Mouse (Mus musculus) cerebellum, adult 2 months (tissue): ENCODE results near the gene Macf1. TPM values are rescaled to one million over a fixed set of nuclear protein-coding genes. Genes with fewer than 3 reads are reported as not detected.
A peak's percentile ranks its signal among the peaks of the same experiment; 100 is the strongest.

Experiments used
- DNase-seq, 2 experiments: peaks; one replicate each; pipeline ENCODE4 v3.0.0; 2021
- H3K27ac ChIP-seq: fragments of 200-500 bp; 2 replicates; pipeline ENCODE4 v1.5.1; 2012; ENCODE audit warnings: low read length, control low read depth, inconsistent platforms; ENCODE audit not compliant: insufficient read depth
- H3K27me3 ChIP-seq: fragments of 200-500 bp; 2 replicates; pipeline ENCODE4 v1.6.1; 2012; ENCODE audit warnings: inconsistent platforms, mild to moderate bottlenecking, low read length, moderate library complexity; ENCODE audit not compliant: control insufficient read depth, insufficient read depth
- H3K4me1 ChIP-seq: fragments of 200-500 bp; 2 replicates; pipeline ENCODE4 v1.6.1; 2011; ENCODE audit warnings: low read length; ENCODE audit not compliant: control insufficient read depth, insufficient read depth
- H3K4me3 ChIP-seq: fragments of 200-500 bp; replicated peaks from 2 replicates; pipeline ENCODE3; 2011; ENCODE audit warnings: mild to moderate bottlenecking, low read depth, low read length, control low read depth; ENCODE audit not compliant: insufficient read depth
- CTCF ChIP-seq: fragments of 200-500 bp; IDR thresholded peaks from 2 replicates; pipeline ENCODE4 v1.5.1; 2011; ENCODE audit warnings: low read depth, mild to moderate bottlenecking, control low read depth, low read length, moderate library complexity, borderline replicate concordance; ENCODE audit not compliant: insufficient read depth
- POLR2A ChIP-seq: fragments of 200-500 bp; IDR thresholded peaks from 2 replicates; pipeline ENCODE4 v1.6.1; 2011; ENCODE audit warnings: low read length, control low read depth, borderline replicate concordance; ENCODE audit not compliant: insufficient read depth
- WGBS: fragments of 180-500 bp; shearing (Covaris S2); methylation state at CpG from one replicate; pipeline ENCODE4 v1.1.7; 2018; 5-methylcytosine and 5-hydroxymethylcytosine counted together
- polyA plus RNA-seq: library from polyadenylated mRNA; depleted of rRNA; stranded (reverse); fragments of >200 nt; gene quantifications from 2 replicates; pipeline ENCODE4 v1.2.3, GENCODE M21; 2012

Macf1 gene
- polyA plus RNA-seq, 1 experiment, result 193 TPM

- TF ChIP-seq POLR2A (no peak), CTCF (no peak)
- WGBS, result 33% methylated on average over 1 of the region's 1 CpGs
- Histone ChIP-seq H3K4me3 (no peak overlapping the region), H3K4me1 (no peaks in the 10 kb centered on the region), H3K27ac (no peak overlapping the region), H3K27me3 (no peaks in the 10 kb centered on the region)
- no peak for DNase-seq
Observed at GRCm38 (mm10) chr4:123510201-123510600, 174.0 kb downstream of the Macf1 start.

- H3K4me1 ChIP-seq, result no peaks in the 10 kb centered on the region
- H3K27me3 ChIP-seq, result no peaks in the 10 kb centered on the region; the same call in 1 of the 2 replicates
- 66% methylated on average over 3 of the region's 3 CpGs for WGBS
- no peak for TF ChIP-seq POLR2A
- no peak for TF ChIP-seq CTCF
- H3K4me3 ChIP-seq, result no peak overlapping the region
- no peak overlapping the region for H3K27ac ChIP-seq
- no peak for DNase-seq
Observed at GRCm38 (mm10) chr4:123489086-123489485, 195.1 kb downstream of the Macf1 start.

- Histone ChIP-seq H3K4me1 (no peaks in the 10 kb centered on the region), H3K27ac (no peak overlapping the region), H3K27me3 (no peaks in the 10 kb centered on the region), H3K4me3 (no peak overlapping the region)
- no peak for DNase-seq
- 95% methylated on average over 4 of the region's 4 CpGs for WGBS
- no peak for TF ChIP-seq CTCF
- TF ChIP-seq POLR2A, result no peak
Observed at GRCm38 (mm10) chr4:123479991-123480390, 204.2 kb downstream of the Macf1 start.

GRCm38 (mm10) chr4:123478655-123479433 lies 205.3 kb downstream of the Macf1 start:
- Histone ChIP-seq H3K27ac (no peak overlapping the region), H3K27me3 (no peaks in the 10 kb centered on the region), H3K4me1 (no peaks in the 10 kb centered on the region), H3K4me3 (no peak overlapping the region)
- WGBS, result 77% methylated on average over 8 of the region's 8 CpGs
- DNase-seq, result peak in 1 of 2 experiments; percentile 34
- TF ChIP-seq CTCF (no peak), POLR2A (no peak)

- Histone ChIP-seq H3K4me1 (no peaks in the 10 kb centered on the region), H3K4me3 (no peak overlapping the region), H3K27me3 (no peaks in the 10 kb centered on the region), H3K27ac (no peak overlapping the region)
- WGBS, result 82% methylated on average over 1 of the region's 1 CpGs
- no peak for TF ChIP-seq CTCF
- no peak for TF ChIP-seq POLR2A
- DNase-seq, result no peak
Observed at GRCm38 (mm10) chr4:123465799-123466198, 218.4 kb downstream of the Macf1 start.

- H3K27ac ChIP-seq, result no peak overlapping the region
- H3K27me3 ChIP-seq, result no peaks in the 10 kb centered on the region
Observed at GRCm38 (mm10) chr4:123460595-123461272, 223.4 kb downstream of the Macf1 start.

GRCm38 (mm10) chr4:123454871-123455640 lies 229.1 kb downstream of the Macf1 start:
- no peak overlapping the region for H3K4me3 ChIP-seq
- no peaks in the 10 kb centered on the region for H3K4me1 ChIP-seq
- no peak for DNase-seq
- WGBS, result 71% methylated on average over 7 of the region's 7 CpGs
- TF ChIP-seq POLR2A (no peak), CTCF (no peak)
- H3K27ac ChIP-seq, result no peak overlapping the region
- H3K27me3 ChIP-seq, result no peaks in the 10 kb centered on the region

More at GRCm38 (mm10) chr4:123460595-123461272, 223.4 kb downstream of the Macf1 start:
- Histone ChIP-seq H3K4me3 (no peak overlapping the region), H3K4me1 (no peaks in the 10 kb centered on the region)
- 83% methylated on average over 8 of the region's 8 CpGs for WGBS
- no peak for DNase-seq
- TF ChIP-seq POLR2A (no peak), CTCF (no peak)

- Histone ChIP-seq H3K27ac (no peak overlapping the region), H3K27me3 (no peaks in the 10 kb centered on the region), H3K4me1 (no peaks in the 10 kb centered on the region), H3K4me3 (no peak overlapping the region)
- no peak for DNase-seq
- WGBS, result 97% methylated on average over 1 of the region's 1 CpGs
- no peak for TF ChIP-seq POLR2A
- no peak for TF ChIP-seq CTCF
Observed at GRCm38 (mm10) chr4:123453729-123454128, 230.4 kb downstream of the Macf1 start.
